Mouse (Mus musculus): ENCODE results near the gene Lrrc4c. TPM values are rescaled to one million over a fixed set of nuclear protein-coding genes. Genes with fewer than 3 reads are reported as not detected.

The Lrrc4c gene
- polyA plus RNA-seq, 1 experiment from 2014 or later = 0.49 TPM

DNA sequence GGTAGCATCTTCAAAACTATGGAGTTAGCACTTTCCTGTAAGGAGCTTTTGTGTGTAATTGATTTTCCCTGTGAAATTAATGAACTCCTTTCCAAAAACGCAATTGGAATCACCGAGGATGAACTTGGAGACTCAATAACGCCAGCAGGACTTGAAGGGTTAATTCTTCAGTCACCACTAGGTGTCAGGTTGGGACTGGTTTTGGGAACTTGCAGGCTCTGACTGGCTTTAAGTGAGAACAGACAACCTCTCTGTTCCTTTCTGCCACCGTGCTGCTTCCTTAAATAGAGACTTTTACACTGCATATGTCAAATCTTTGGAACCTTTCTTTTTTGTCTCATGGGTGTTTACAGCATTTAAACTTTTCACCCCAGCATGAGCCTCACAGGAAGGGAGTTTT is 267.7 kb downstream of the Lrrc4c start:
- H3K9ac ChIP-seq (ENCODE audit: low read length) = no peak overlapping the region
- no peak overlapping the region for H3K4me3 ChIP-seq (ENCODE audit: low read length)
- H3K4me2 ChIP-seq (ENCODE audit: low read depth, low read length) = no peak overlapping the region
- H3K27me3 ChIP-seq (ENCODE audit: control insufficient read depth, insufficient read depth, low read depth, low read length) = no peaks in the 10 kb centered on the region
- no peaks in the 10 kb centered on the region for H3K36me3 ChIP-seq (ENCODE audit: control insufficient read depth, insufficient read depth, low read length)
- no peaks in the 10 kb centered on the region for H3K9me3 ChIP-seq (ENCODE audit: control insufficient read depth, low read length)
- no peak for ATAC-seq (ENCODE audit: low read depth)
- no peak overlapping the region for H3K27ac ChIP-seq (ENCODE audit: low read length)
- 5% methylated on average over 4 of the region's 4 CpGs for WGBS
- H3K4me1 ChIP-seq (replicated peaks; ENCODE audit: control insufficient read depth, insufficient read depth, low read length) = no peaks in the 10 kb centered on the region

DNA sequence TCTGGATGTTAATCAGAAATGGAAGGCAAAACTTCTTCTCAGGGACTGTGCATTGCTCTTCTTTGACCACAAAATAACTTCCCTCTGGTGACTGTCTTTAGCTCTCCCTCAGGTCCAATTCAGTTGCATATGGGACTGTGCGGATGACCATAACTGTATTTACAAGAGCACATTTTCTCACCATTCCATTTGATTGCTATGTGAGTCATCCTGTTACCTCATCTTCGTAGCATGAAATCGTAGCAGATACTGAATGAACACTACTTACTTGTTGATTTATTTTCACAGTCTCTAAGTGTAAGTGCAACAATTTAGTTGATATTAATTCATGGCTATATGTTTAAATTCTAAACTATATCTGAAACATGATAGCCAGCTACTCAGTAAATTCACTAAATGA is 286.8 kb downstream of the Lrrc4c start:
- WGBS = 86% methylated on average over 3 of the region's 3 CpGs
- Histone ChIP-seq H3K9me3 (ENCODE audit: control insufficient read depth, low read length) (no peaks in the 10 kb centered on the region), H3K4me2 (ENCODE audit: low read depth, low read length) (no peak overlapping the region), H3K9ac (ENCODE audit: low read length) (no peak overlapping the region), H3K4me1 (replicated peaks; ENCODE audit: control insufficient read depth, insufficient read depth, low read length) (no peaks in the 10 kb centered on the region), H3K27ac (ENCODE audit: low read length) (no peak overlapping the region), H3K36me3 (ENCODE audit: control insufficient read depth, insufficient read depth, low read length) (no peaks in the 10 kb centered on the region), H3K27me3 (ENCODE audit: control insufficient read depth, insufficient read depth, low read depth, low read length) (no peaks in the 10 kb centered on the region), H3K4me3 (ENCODE audit: low read length) (no peak overlapping the region)
- ATAC-seq (ENCODE audit: low read depth) = no peak

DNA sequence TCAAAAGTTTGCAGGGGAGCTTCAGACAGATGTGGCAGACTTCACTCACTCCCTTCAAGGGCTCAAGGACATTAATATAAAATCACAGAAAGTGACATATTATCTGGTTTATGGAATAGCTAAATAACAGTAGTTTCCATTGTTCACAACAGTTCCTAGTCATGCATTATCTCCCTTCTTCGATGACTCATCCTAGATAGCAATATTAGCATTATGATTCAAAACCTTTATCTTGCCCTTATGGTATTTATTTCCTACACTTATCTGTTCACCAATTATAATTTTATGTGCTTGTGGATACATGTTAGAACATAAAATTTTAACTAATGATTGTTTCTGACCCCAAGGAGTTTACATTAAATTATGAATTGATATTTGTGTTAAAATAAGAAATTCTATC is 296.2 kb downstream of the Lrrc4c start:
- H3K4me2 ChIP-seq (ENCODE audit: low read depth, low read length) = no peak overlapping the region
- WGBS = 56% methylated on average over 1 of the region's 1 CpGs
- no peaks in the 10 kb centered on the region for H3K27me3 ChIP-seq (ENCODE audit: control insufficient read depth, insufficient read depth, low read depth, low read length)
- H3K4me1 ChIP-seq (replicated peaks; ENCODE audit: control insufficient read depth, insufficient read depth, low read length) = no peaks in the 10 kb centered on the region
- no peaks in the 10 kb centered on the region for H3K36me3 ChIP-seq (ENCODE audit: control insufficient read depth, insufficient read depth, low read length)
- no peaks in the 10 kb centered on the region for H3K9me3 ChIP-seq (ENCODE audit: control insufficient read depth, low read length)
- H3K27ac ChIP-seq (ENCODE audit: low read length) = no peak overlapping the region
- no peak overlapping the region for H3K4me3 ChIP-seq (ENCODE audit: low read length)
- no peak for ATAC-seq (ENCODE audit: low read depth)
- no peak overlapping the region for H3K9ac ChIP-seq (ENCODE audit: low read length)

DNA sequence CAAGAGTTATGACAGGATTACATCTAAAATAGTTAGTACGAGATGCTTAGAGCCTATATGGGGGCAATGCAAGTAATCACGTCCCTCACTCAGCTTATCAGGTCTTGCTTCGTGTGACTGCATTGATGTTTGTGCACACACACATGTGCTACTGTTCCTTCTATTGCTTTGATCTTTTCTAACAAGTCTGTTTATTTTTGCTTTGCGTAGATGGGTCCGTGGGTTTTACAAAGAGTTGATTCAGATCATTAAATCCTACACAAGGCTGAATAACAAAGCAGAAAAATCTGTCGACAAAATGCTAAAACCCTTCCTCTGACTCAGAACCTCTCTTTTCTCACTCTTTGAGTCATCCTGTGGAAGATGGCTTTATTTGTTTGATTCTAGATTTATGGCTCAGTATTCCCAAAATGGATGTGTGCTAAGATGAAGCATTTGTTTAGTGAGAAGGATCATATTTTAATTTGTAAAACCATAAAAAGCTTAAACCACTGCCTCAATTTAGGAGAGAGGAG is 300.8 kb downstream of the Lrrc4c start:
- Histone ChIP-seq H3K4me3 (ENCODE audit: low read length) (no peak overlapping the region), H3K4me2 (ENCODE audit: low read depth, low read length) (no peak overlapping the region), H3K27me3 (ENCODE audit: control insufficient read depth, insufficient read depth, low read depth, low read length) (no peaks in the 10 kb centered on the region), H3K9me3 (ENCODE audit: control insufficient read depth, low read length) (no peaks in the 10 kb centered on the region), H3K9ac (ENCODE audit: low read length) (no peak overlapping the region), H3K36me3 (ENCODE audit: control insufficient read depth, insufficient read depth, low read length) (no peaks in the 10 kb centered on the region), H3K27ac (ENCODE audit: low read length) (no peak overlapping the region), H3K4me1 (replicated peaks; ENCODE audit: control insufficient read depth, insufficient read depth, low read length) (no peaks in the 10 kb centered on the region)
- ATAC-seq (ENCODE audit: low read depth) = no peak
- 51% methylated on average over 6 of the region's 6 CpGs for whole genome bisulfite sequencing

DNA sequence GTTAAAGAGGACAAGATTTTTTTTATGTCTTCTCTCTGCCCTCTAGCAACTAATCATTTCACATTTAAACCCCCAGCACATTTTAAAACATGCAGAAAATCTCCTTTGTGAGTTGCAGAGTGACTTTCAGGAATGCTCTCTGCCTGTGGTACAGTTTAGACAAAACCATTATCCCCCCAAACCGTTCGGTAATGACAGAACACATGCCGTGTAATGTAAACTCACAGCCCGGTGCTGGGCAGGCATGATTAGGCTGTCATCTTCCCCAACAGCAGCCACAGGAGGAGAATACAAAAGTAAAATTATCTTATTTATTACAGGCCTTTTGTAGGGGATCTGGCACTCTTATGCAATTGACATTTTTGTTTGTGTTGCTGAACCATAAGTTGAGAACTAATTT is 349.1 kb downstream of the Lrrc4c start:
- Histone ChIP-seq H3K9me3 (ENCODE audit: control insufficient read depth, low read length) (no peaks in the 10 kb centered on the region), H3K9ac (ENCODE audit: low read length) (no peak overlapping the region), H3K4me3 (ENCODE audit: low read length) (no peak overlapping the region), H3K36me3 (ENCODE audit: control insufficient read depth, insufficient read depth, low read length) (no peaks in the 10 kb centered on the region), H3K4me2 (ENCODE audit: low read depth, low read length) (no peak overlapping the region), H3K4me1 (replicated peaks; ENCODE audit: control insufficient read depth, insufficient read depth, low read length) (no peaks in the 10 kb centered on the region), H3K27me3 (ENCODE audit: control insufficient read depth, insufficient read depth, low read depth, low read length) (no peaks in the 10 kb centered on the region), H3K27ac (ENCODE audit: low read length) (no peak overlapping the region)
- WGBS = 39% methylated on average over 4 of the region's 4 CpGs
- no peak for ATAC-seq (ENCODE audit: low read depth)

DNA sequence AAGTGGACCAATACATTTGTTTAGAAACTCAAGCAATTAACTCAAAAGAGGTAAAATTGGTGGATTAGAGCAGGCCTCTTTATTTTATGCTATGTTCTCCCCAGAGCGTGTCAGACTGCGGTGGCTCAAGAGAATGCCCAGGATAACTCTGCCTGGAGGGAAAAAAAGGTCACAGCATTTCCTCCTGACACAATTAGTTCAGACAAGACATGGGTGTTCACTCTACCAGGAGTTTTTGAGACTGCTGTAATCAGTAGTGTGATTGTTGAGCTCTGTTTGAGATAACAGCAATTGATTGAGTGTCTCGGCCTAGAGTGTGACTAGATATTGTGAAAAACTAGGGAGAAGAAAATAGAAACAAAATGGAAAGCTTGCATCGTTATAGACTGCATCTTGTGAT is 363.8 kb downstream of the Lrrc4c start:
- Histone ChIP-seq H3K27ac (ENCODE audit: low read length) (no peak overlapping the region), H3K36me3 (ENCODE audit: control insufficient read depth, insufficient read depth, low read length) (no peaks in the 10 kb centered on the region), H3K9me3 (ENCODE audit: control insufficient read depth, low read length) (no peaks in the 10 kb centered on the region), H3K9ac (ENCODE audit: low read length) (no peak overlapping the region), H3K27me3 (ENCODE audit: control insufficient read depth, insufficient read depth, low read depth, low read length) (no peaks in the 10 kb centered on the region), H3K4me1 (replicated peaks; ENCODE audit: control insufficient read depth, insufficient read depth, low read length) (no peaks in the 10 kb centered on the region), H3K4me2 (ENCODE audit: low read depth, low read length) (no peak overlapping the region), H3K4me3 (ENCODE audit: low read length) (no peak overlapping the region)
- ATAC-seq (ENCODE audit: low read depth) = no peak
- WGBS = 70% methylated on average over 4 of the region's 4 CpGs

DNA sequence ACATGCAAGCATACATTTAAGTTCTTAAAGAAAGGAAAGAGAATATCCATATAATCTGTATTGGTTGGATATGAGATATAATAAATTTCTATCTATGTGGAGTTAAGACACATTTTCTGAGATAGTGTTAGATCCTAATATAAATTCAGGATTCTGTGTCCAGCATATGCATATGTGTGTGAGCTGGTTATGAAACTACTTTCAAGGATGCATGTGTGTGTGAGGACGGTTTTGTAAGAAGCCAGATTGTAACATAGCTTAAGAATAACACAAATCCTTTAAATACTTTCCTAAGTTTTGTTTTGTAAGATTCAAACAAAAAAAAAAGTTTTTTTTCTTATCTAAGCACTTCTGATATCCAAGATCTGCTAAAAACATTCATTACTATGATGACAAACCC is 367.4 kb downstream of the Lrrc4c start:
- no peak overlapping the region for H3K4me3 ChIP-seq (ENCODE audit: low read length)
- no peaks in the 10 kb centered on the region for H3K36me3 ChIP-seq (ENCODE audit: control insufficient read depth, insufficient read depth, low read length)
- no peaks in the 10 kb centered on the region for H3K27me3 ChIP-seq (ENCODE audit: control insufficient read depth, insufficient read depth, low read depth, low read length)
- no peak for ATAC-seq (ENCODE audit: low read depth)
- whole genome bisulfite sequencing = 62% methylated on average over 1 of the region's 1 CpGs
- H3K4me2 ChIP-seq (ENCODE audit: low read depth, low read length) = no peak overlapping the region
- H3K9me3 ChIP-seq (ENCODE audit: control insufficient read depth, low read length) = no peaks in the 10 kb centered on the region
- H3K9ac ChIP-seq (ENCODE audit: low read length) = no peak overlapping the region
- no peak overlapping the region for H3K27ac ChIP-seq (ENCODE audit: low read length)
- H3K4me1 ChIP-seq (replicated peaks; ENCODE audit: control insufficient read depth, insufficient read depth, low read length) = no peaks in the 10 kb centered on the region

DNA sequence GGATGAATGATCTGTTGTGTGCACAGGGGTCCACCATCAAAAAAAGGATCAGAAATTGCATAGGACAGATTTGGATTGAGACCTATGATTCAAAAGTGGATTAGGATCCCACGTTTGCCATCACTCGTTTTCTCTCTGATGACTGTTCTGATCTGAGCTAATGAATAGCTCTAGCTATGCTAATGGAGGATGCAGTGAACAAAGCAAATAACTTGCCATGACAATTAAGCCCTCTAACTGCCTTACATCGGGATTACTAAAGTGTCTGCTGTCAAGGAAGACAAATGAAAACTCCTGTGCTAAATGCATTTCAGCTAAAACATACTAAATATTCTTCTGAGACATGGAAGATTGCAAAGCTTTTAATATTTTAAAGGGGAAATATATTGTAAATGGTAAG is 387.0 kb downstream of the Lrrc4c start:
- no peaks in the 10 kb centered on the region for H3K27me3 ChIP-seq (ENCODE audit: control insufficient read depth, insufficient read depth, low read depth, low read length)
- no peaks in the 10 kb centered on the region for H3K36me3 ChIP-seq (ENCODE audit: control insufficient read depth, insufficient read depth, low read length)
- H3K4me1 ChIP-seq (replicated peaks; ENCODE audit: control insufficient read depth, insufficient read depth, low read length) = no peaks in the 10 kb centered on the region
- H3K9ac ChIP-seq (ENCODE audit: low read length) = no peak overlapping the region
- H3K27ac ChIP-seq (ENCODE audit: low read length) = no peak overlapping the region
- 24% methylated on average over 3 of the region's 3 CpGs for WGBS
- ATAC-seq (ENCODE audit: low read depth) = no peak
- no peaks in the 10 kb centered on the region for H3K9me3 ChIP-seq (ENCODE audit: control insufficient read depth, low read length)
- no peak overlapping the region for H3K4me2 ChIP-seq (ENCODE audit: low read depth, low read length)
- H3K4me3 ChIP-seq (ENCODE audit: low read length) = no peak overlapping the region

DNA sequence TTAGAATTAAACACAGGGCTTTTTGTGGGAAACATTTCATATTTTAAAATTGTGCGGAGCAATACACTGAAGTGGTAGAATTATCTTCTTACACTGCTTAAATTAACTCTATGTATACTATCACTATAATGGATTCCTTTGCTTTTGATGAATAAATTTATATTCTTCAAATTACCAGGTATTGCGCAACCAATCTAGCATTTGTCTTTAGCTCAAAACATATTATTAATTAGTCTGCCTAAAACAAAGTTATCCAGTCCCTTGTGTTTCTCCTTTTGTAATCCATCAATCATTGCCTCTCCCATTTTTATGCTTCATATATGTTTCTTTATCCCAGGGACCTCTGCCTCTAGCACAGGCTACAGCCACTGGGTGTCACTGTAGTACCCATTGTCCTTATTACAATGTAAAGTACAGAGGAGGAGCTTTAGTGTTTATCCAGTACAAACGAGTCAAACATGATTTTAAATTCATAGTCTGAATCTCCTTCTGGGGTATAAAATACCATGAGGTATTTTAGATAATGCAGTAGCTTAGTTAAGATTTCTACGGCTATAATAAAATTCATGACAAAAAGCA is 389.9 kb downstream of the Lrrc4c start:
- WGBS = 57% methylated on average over 4 of the region's 4 CpGs
- no peak overlapping the region for H3K4me3 ChIP-seq (ENCODE audit: low read length)

DNA sequence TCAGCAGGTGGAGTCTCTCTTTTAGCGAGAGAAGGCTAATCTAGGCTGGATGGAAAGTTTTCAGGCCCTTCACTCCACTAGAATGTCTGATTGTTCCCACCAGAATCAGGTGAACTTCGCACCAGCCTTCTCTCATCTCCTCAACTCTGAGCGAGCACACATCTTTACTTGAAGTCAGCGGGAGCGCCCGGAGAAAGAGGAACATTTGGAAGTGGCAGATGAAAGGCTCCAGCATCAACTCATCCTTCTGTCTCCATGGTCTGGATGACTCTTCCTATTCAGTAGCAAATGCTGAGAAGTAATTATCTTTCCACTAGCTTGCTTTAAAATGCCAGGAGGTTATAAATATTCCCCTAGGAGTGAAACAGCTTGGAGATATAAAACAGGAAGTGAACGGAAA is 396.6 kb downstream of the Lrrc4c start:
- H3K9ac ChIP-seq (ENCODE audit: low read length) = no peak overlapping the region
- WGBS = 85% methylated on average over 7 of the region's 7 CpGs
- no peak overlapping the region for H3K4me3 ChIP-seq (ENCODE audit: low read length)
- no peaks in the 10 kb centered on the region for H3K4me1 ChIP-seq (replicated peaks; ENCODE audit: control insufficient read depth, insufficient read depth, low read length)
- ATAC-seq (ENCODE audit: low read depth) = no peak
- no peaks in the 10 kb centered on the region for H3K9me3 ChIP-seq (ENCODE audit: control insufficient read depth, low read length)
- H3K27ac ChIP-seq (ENCODE audit: low read length) = no peak overlapping the region
- no peaks in the 10 kb centered on the region for H3K36me3 ChIP-seq (ENCODE audit: control insufficient read depth, insufficient read depth, low read length)
- H3K4me2 ChIP-seq (ENCODE audit: low read depth, low read length) = no peak overlapping the region
- H3K27me3 ChIP-seq (ENCODE audit: control insufficient read depth, insufficient read depth, low read depth, low read length) = no peaks in the 10 kb centered on the region

More for the DNA sequence above, 389.9 kb downstream of the Lrrc4c start:
- Histone ChIP-seq H3K4me1 (replicated peaks; ENCODE audit: control insufficient read depth, insufficient read depth, low read length) (no peaks in the 10 kb centered on the region), H3K27me3 (ENCODE audit: control insufficient read depth, insufficient read depth, low read depth, low read length) (no peaks in the 10 kb centered on the region), H3K9me3 (ENCODE audit: control insufficient read depth, low read length) (no peaks in the 10 kb centered on the region), H3K4me2 (ENCODE audit: low read depth, low read length) (no peak overlapping the region), H3K9ac (ENCODE audit: low read length) (no peak overlapping the region), H3K36me3 (ENCODE audit: control insufficient read depth, insufficient read depth, low read length) (no peaks in the 10 kb centered on the region), H3K27ac (ENCODE audit: low read length) (no peak overlapping the region)
- ATAC-seq (ENCODE audit: low read depth) = no peak

Measured in lung, embryonic 16.5 days (tissue).